Comparison of ENCODE assay signal across 9 mouse cellular contexts in genomic region chr6:120154526-120155309, GRCm38 (mm10).
DNase-seq lines count a peak whose midpoint lies in the region; ATAC-seq and TF ChIP-seq lines count a peak whose summit lies in the region.
"Had no signal": no experiment of that assay in that cellular context is flagged by ENCODE, and none has a peak within 500 bp of the region (broad histone marks: within the 10 kb centered on the region; RNA-seq: fewer than 3 reads in every experiment).

No protein-coding gene starts in this region.

- 65% methylated on average over 5 of the region's 5 CpGs for WGBS in lung, embryonic 14.5 days
- 53% methylated on average over 5 of the region's 5 CpGs for WGBS in liver, embryonic 13.5 days (ENCODE audit: insufficient replicate concordance)
- 35% methylated on average over 5 of the region's 5 CpGs for WGBS in thymus, adult 2 months

- H3K36me3 ChIP-seq in lung, embryonic 14.5 days (ENCODE audit: insufficient read depth), result no peaks in the 10 kb centered on the region
- no peaks in the 10 kb centered on the region for H3K36me3 ChIP-seq in liver, embryonic 13.5 days
- no peaks in the 10 kb centered on the region for H3K36me3 ChIP-seq in thymus, adult 2 months (ENCODE audit: control insufficient read depth, insufficient read depth, low read length)
- H3K36me3 ChIP-seq: heart, embryonic 15.5 days had no signal

- no peaks in the 10 kb centered on the region for H3K9me3 ChIP-seq in lung, embryonic 14.5 days (ENCODE audit: low read depth, low read length)
- H3K9me3 ChIP-seq in liver, embryonic 13.5 days (replicated peaks), result no peaks in the 10 kb centered on the region
- H3K9me3 ChIP-seq: heart, embryonic 15.5 days; megakaryocyte, embryonic 14.5 days had no signal

- H3K27ac ChIP-seq in lung, embryonic 14.5 days (ENCODE audit: low read depth), result no peak overlapping the region
- H3K27ac ChIP-seq in liver, embryonic 13.5 days, result no peak overlapping the region
- no peak overlapping the region for H3K27ac ChIP-seq in thymus, adult 2 months (ENCODE audit: control insufficient read depth, insufficient read depth, low read length)
- H3K27ac ChIP-seq: heart, embryonic 15.5 days had no signal

- no peak overlapping the region for H3K9ac ChIP-seq in lung, embryonic 14.5 days
- H3K9ac ChIP-seq in liver, embryonic 13.5 days, result no peak overlapping the region
- H3K9ac ChIP-seq: heart, embryonic 15.5 days had no signal

- peak; percentile 21 for DNase-seq in lung, embryonic 14.5 days
- DNase-seq in lung, postnatal 14 days, result no peak
- DNase-seq in brain, embryonic 18.5 days (ENCODE audit: low read depth, low spot score), result peak; percentile 10
- no peak for DNase-seq in liver, embryonic 13.5 days
- DNase-seq in thymus, adult 2 months, result peak; percentile 78
- DNase-seq in urinary bladder, postnatal 14 days (ENCODE audit: low spot score), result no peak
- no peak for DNase-seq in kidney, adult 18-20 months

- no peak overlapping the region for H3K4me2 ChIP-seq in lung, embryonic 14.5 days
- no peak overlapping the region for H3K4me2 ChIP-seq in liver, embryonic 13.5 days
- H3K4me2 ChIP-seq: heart, embryonic 15.5 days had no signal

- TF ChIP-seq CTCF in lung, embryonic 14.5 days (IDR thresholded peaks at IDR 0.05; ENCODE audit: low read depth), result no peak
- TF ChIP-seq CTCF in thymus, adult 2 months (IDR thresholded peaks at IDR 0.05; ENCODE audit: borderline replicate concordance, control insufficient read depth, extremely low read depth, insufficient read depth, low read length, poor library complexity), result no peak

- no peak for ATAC-seq in lung, embryonic 14.5 days (ENCODE audit: insufficient read depth)
- 0 out of 2 replicates have a peak, but pooled peaks have one; percentile 29 for ATAC-seq in liver, embryonic 13.5 days (ENCODE audit: low read depth)

- no peaks in the 10 kb centered on the region for H3K27me3 ChIP-seq in lung, embryonic 14.5 days (ENCODE audit: insufficient read depth, low read length)
- H3K27me3 ChIP-seq in liver, embryonic 13.5 days, result no peaks in the 10 kb centered on the region
- H3K27me3 ChIP-seq in thymus, adult 2 months (ENCODE audit: control insufficient read depth, insufficient read depth, low read length), result no peaks in the 10 kb centered on the region
- H3K27me3 ChIP-seq: heart, embryonic 15.5 days had no signal

- H3K4me1 ChIP-seq in lung, embryonic 14.5 days (ENCODE audit: insufficient read depth), result peaks cover 15% of the 10 kb centered on the region
- peaks cover 24% of the 10 kb centered on the region for H3K4me1 ChIP-seq in liver, embryonic 13.5 days (replicated peaks)
- peaks cover 27% of the 10 kb centered on the region for H3K4me1 ChIP-seq in thymus, adult 2 months (replicated peaks; ENCODE audit: control insufficient read depth, insufficient read depth, low read length)

- no peak overlapping the region for H3K4me3 ChIP-seq in lung, embryonic 14.5 days (ENCODE audit: low read depth, low read length)
- no peak overlapping the region for H3K4me3 ChIP-seq in liver, embryonic 13.5 days (replicated peaks)
- no peak overlapping the region for H3K4me3 ChIP-seq in thymus, adult 2 months (ENCODE audit: control insufficient read depth, insufficient read depth, low read length)
- H3K4me3 ChIP-seq: heart, embryonic 15.5 days had no signal

- TF ChIP-seq POLR2A in thymus, adult 2 months (IDR thresholded peaks at IDR 0.05; ENCODE audit: control insufficient read depth, extremely low read depth, insufficient read depth, low read length, poor library complexity), result no peak

Comparison
In these comparisons a context has a peak if more than half of its experiments do, and no peak if none do; other contexts are left out.
1. DNase-seq: peak in lung, embryonic 14.5 days (single experiment), brain, embryonic 18.5 days (single experiment) and thymus, adult 2 months (single experiment); none in lung, postnatal 14 days (single experiment), liver, embryonic 13.5 days (single experiment), urinary bladder, postnatal 14 days (single experiment) and kidney, adult 18-20 months (single experiment).